Mouse (Mus musculus): ENCODE data around the gene H2-DMb2. TPM values are rescaled to one million over a fixed set of nuclear protein-coding genes. Genes with fewer than 3 reads are reported as not detected.
A peak's percentile ranks its signal among the peaks of the same experiment; 100 is the strongest.
"Not testable (repeated sequence)": the region's sequence is repeated elsewhere in the genome, so short reads cannot be mapped to it uniquely, and the experiment has no call there.

H2-DMb2 gene
- polyA plus RNA-seq, 3 experiments from 2014 or later: 9.2 to 14.4 (median 11.3) TPM

DNA sequence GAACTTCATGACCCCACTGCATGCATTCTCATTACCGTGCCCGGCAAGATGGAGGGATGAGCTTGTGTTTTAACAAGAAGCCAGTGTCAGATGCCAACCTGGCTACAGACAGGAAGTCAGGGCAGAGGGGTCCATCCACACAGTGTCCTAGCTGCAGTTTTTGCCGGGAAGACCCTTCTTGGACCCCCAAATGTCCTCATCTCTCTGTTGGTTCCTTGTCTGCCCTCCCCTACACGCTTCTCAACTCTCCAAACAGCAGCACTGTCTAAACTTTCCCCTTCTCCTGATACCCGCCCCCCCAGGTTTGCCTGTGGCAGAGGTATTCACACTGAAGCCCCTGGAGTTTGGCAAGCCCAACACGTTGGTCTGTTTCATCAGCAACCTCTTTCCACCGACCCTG, 5.5 kb upstream of the H2-DMb2 start:
- ATAC-seq: no peak

DNA sequence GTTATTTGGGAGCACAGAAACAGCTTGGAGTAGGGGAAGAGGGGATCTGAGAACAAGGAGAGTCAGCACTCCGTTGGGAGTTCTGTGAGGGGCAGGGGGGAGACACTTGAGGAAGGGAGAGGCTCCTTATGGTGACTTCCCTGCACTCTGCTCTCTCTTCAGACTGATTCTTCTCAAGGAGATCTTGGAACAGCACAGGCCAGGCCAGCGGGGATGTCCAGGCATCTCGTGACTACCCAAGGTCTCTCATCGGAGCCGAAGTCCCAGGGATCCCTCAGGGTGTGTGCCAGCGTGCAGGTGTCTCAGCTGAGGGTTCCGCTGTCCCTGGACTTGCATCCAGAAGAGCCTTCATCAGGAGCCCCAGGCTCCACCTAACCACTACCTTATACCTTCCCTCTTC, 4.5 kb upstream of the H2-DMb2 start:
- ATAC-seq: no peak

DNA sequence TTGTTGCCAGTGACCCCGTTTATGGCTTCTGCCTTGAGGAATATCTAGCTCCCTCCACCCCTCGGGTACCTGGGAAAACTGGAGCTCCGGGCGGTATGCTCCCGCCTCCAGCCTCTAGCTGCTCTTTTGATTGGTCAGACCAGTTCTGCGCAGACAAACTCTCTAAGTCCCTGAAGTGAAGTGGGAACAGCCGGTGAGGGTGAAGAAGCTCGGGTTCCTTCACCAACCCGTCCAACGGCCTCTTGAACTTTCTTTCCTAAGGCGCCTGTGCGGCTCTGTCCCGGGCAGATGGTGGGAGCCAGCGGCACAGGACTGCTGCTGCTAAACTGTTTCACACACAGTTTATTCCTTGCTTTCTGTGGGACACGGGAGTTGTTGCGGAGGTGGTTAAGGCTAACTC, 3.7 kb upstream of the H2-DMb2 start:
- ATAC-seq: no peak

DNA sequence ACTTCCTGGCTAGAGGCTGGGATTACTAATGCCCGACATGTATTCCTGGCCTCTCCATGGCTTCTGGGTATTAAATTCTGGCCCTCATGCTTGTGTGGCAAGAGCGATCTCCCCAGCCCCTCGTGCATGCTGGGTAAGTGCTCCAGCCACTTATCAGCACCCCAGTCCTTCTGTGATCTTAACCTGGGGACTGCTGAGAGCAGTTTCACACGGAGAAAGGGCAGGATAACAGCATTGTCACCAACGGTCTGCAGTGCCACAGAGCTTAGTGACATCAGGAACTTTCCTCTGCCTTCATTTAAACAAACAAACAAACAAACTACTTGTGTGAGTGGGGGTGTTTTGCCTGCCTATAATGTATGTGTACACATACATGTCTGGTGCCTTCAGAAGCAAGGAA, 2.9 kb upstream of the H2-DMb2 start:
- ATAC-seq: no peak

DNA sequence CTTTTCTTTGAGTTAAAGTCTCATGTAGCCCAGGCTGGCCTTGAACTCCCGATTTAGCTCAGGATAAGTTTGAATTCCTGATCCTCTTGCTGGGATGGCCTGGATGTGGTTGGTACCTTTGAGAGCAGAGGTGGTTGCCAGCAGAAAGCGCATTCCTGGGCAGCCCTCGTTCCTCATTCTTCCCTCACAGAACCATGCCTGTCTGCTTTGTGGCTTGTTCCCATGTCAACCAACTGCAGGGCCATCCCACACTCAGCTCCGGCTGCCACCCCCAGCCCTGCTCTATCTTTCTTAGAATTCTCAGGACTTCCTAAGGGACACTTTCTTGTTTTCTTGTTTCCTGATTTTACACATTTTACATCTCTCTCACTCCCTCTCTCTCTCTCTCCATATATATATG, 1.7 kb upstream of the H2-DMb2 start:
- no peak for ATAC-seq

DNA sequence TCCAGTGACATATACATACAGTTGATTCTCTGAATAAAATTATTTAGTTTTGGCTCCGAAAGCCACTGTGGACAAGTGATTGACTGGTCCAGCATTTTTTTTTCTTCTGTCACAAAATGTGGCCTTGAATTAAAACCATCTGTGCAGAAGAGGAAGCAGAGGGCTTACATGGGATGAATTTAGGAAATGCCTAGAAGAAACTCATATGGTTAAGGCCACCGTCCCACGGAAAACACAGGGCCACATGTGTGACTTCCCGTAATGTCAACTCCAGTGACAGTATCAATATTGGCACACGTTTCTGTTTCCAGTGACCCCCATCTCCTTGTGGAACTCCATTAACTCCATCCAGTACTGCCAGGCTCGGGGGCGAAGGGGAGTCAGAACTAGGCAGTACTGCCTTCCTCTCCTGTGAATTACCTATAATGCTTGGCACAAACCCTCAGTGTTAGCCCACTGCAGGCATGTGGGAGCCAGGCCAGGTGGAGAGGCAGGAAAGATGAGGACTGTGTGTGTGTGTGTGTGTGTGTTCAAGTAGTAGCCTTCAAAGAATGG, 574 bp upstream of the H2-DMb2 start:
- no peak for ATAC-seq

DNA sequence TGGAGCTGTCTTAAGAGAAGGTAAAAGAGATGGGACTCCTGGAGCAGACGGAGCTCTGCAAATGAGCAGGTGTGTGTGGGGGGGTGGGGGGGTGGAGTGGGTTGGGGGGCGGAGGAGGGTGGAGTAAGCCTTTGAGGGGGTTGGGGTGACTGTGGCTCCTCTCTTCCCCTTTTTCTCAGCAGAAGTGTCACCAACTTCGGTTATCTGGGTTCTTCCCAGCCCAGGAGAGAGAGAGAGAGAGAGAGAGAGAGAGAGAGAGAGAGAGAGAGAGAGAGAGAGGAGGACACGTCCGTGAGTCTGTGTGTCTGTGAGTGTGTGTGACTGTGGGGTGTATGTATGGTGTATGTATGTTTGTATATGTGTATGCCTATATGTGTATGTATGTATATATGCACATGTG, 354 bp downstream of the H2-DMb2 start:
- no peak for ATAC-seq

DNA sequence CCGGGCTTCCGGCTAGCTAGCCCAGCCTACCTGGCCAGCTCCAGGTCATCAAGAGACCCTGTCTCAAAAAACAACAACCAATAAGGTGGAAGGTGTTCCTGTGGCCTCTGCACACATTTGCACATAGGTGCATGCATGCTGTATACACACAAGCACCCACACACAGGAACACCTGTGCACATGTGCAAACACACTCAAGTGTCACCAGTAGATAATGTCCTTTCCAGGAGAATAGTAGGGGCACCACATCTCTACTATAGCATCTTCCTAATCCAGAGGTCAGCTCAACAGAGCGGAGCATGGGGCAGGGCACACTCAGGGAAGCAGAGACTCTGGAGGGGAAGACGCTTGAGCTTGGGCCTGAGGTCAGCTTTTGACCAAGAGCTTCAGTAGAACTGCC, 1.1 kb downstream of the H2-DMb2 start:
- not testable (repeated sequence) for ATAC-seq

DNA sequence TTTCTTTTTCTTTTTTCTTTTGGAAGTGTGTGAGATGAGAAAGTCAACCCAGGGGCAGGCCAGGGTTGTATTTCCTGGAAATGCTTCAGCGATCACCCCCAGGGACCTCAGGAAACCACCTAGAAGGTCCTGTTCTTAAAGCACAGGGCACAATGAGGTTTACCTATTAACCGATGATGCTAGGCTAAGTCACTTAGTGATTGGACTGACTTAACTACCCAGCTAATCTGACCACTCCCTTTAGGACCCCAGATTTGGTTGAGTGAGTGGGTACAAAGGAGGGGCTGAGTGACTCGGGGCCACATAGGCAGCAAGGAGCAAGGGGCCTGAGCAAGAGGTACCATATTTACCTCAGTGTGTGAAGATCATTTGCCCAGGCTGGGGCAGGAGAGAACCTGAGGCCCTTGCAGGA, 1.9 kb downstream of the H2-DMb2 start:
- peak; percentile 42 for ATAC-seq

DNA sequence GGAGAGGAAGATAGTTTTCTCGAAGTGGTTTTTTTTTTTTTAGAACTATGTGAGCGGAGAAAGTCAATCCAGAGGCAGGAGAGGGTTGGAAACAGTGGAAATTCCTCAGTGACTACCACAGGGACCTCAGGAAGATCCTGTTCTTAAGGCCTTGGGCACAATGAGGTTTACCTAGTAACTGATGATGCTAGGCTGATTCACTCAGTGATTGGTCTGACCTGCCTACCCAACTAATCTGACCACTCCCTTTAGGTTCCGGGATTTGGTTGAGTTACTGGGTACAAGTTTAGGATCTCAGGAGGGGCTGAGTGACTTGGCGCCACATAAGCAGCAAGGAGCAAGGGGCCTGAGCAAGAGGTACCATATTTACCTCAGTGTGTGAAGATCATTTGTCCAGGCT, 9.8 kb downstream of the H2-DMb2 start, which contains the start of gene H2-DMb1:
TSS of gene H2-DMb1 (plus strand) at position 150 of the 400 bp plus-strand sequence.
- ATAC-seq: peak; percentile 38

DNA sequence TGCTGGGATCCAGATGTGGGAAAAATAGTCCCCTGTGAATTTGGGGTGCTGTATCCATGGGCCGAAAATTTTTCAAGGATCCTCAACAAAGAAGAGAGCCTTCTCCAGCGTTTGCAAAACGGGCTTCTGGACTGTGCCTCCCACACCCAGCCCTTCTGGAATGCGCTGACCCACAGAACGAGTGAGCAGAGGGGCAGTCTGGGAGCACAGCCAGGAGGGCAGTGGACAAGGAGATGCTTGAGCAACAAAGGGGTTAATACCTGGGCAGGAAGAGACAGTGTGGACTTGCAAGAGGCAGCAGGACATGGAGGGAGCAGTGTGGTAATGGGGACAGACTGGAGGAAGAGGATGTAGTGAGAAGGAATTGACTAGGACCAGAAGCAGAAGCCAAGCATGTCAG, 12.4 kb downstream of the H2-DMb2 start:
- ATAC-seq: no peak

DNA sequence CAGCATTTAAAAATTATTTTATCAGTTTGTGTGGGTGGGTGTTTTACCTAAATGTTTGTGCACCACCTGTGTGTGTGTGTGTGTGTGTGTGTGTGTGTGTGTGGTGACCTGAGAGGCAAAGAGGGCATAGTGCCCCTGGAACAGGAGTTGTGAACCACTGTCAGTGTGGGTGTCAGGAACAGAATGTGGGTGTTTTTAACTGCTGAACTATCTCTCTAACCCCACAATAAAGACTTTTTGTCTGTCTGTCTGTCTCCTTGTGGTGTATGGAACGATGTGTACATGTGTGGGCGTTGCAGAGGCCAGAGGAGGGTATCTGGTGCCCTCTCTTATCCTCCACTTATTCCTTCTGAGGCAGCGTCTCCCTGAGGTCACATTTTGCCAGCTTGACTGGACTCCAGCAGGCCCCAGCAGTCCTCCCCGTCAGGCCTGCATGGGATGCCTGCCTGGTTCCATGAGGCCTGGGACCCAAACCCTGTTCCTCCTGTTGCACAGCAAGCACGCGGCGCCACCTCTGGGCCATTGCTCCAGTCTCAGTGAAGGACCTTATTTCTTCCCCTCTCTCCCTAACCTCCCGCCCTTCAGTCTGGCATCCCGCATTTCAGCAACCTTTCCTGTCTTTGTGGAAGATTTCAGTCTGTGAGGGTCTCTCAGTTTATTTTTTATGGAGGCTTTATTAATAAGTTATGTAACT, 21.2 kb downstream of the H2-DMb2 start:
- peak; percentile 66 for ATAC-seq

DNA sequence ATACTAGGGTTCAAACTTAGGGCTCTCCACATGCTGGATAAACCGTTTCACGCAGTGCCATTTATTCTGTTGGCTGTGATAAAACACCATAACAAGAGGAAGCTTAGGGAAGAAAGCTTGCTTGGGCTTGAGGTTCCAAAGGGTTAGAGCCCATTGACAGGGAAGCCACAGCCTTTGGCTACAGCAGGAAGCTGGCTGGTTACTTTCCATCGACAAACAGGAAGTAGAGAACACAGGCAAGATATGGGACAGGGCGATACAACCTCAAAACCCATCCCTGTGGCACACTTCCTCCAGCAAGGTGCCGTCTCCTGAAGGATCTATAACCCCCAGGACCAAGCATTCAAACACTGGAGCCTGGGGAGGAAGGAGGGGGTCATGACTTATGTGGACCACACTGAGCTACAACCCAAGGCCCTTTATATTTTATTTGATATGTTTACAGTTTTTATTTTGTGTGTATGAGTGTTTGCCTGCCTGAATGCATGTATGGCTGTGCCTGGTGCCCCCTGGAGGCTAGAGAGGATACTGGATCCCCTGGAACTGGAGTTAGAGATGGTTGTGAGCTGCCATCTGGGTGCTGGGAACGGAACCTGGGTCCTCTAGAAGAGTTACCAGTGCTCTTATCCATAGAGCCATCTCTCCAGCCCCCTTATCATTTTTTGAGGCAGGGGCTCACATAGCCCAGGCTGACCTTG, 22.1 kb downstream of the H2-DMb2 start:
- ATAC-seq: peak; percentile 52

DNA sequence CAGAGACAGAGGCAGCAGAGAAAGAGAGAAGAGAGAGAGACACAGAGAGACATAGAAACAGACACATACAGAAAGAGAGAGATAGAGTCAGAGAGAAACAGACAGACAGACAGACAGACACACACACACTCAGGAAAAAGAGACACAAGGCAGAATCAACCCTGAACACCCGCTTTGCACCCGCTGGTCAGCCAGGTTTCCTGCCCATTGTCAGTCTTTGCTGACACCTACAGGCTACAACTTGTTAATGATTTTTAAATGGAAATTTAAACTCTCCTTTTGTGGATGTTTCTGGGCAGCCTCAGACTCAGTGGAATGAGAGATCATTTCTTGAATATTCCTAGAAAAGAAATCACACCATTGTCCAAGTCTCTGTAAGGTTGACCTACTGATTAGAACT, 26.2 kb downstream of the H2-DMb2 start:
- ATAC-seq: no peak

DNA sequence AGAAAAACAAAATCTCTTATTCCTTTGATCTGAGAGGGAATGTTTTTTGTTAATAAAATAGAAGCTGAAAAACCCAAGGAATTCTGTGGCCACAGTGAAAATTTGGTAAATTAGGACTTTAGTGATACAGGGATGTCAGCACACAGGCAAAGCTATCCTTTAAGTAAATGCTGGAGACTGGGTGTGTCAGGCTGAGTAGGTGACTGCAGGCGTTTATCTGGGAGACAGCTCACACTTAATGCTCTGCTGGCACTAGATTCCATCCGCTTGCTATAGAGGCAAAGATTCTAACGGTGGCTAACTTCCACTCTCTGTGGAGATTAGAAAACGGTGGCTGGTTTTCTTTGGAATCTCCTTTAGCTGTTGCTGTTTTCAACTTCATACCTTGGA, 27.4 kb downstream of the H2-DMb2 start:
- ATAC-seq: peak; percentile 14

DNA sequence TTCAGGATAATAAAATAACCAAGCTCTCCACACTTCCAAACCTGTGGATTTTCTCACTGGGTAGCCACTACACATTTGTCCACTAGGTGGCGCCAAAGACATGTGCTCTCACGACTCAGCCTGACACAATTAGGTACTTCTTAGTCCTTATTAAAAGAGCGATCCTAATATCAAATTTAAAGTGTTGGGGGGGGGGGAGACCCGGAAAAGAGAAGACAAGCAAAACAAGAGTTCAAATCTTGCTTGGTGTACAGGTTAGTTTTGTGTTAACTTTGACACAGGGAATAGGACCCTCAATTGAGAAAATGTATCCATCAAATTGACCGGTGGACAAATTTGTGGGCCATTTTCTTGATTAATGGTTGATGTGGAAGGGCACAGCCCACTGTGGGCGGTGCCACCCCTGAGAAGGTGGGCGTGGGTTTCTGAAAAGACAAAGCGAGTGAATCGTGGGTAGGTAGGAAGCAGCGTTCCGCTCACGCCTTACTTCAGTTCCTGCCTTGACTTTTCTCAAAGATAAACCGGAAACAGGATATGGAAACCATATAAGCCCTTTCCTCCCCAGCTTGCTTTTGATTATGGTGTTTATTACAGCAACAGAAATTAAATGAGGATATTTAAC, 27.9 kb downstream of the H2-DMb2 start:
- peak; percentile 95 for ATAC-seq

DNA sequence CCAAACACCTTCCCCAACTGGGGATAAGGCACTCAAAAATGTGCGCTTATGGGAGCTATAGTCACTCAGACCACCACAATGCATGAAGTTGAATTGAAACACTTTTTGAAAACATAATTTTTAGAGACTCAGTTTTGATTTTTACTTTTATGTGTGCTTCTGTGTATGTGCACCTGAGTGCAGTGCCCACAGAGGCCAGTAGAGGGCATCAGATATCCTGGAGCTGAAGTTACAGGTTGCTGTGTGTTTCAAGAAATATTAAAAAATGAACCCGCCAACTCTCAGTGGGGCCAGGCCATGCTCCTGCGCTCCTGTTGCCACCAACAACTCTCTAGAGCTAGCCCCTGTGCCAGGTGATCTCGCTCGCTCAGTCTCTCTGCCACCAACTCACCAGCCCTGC, 29.4 kb downstream of the H2-DMb2 start:
- no peak for ATAC-seq

DNA sequence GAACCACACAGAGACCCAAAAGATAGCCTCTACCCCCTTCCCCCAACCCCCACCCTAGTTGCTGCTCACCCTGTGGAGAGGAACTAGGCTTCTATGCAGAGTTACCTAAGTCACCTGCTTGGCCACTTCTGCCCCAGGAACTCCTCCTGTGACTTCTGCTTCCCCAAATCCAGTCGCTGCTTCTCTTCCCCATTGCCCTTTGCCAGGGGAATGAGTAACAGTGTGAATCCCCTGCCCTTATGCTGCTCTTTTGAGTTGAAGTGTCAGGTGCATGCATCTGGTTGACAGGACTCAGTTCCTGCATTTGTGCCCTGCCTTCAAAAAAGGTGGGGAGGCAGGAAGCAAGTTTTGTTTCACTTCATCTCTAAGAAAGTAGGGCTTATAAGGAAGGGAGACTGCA, 31.0 kb downstream of the H2-DMb2 start:
- ATAC-seq: no peak

DNA sequence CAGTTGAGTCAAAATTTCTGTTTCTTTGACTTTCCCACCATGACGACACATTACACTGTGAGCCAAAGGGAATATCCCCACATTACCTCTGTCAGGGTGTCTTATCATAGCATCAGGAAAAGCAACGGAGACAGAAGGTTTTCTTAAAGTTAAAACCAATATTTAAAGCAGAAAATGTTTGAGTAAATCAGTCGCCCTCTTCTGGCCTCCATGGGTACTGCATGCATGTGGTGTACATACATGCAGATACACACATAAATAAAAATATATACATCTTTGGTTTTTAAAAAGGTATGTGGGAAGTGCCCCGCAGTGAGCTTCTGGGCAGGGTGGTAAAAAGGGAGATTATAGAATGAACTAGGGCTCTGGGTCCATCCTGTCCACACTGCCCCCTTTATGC, 34.1 kb downstream of the H2-DMb2 start:
- ATAC-seq: no peak

DNA sequence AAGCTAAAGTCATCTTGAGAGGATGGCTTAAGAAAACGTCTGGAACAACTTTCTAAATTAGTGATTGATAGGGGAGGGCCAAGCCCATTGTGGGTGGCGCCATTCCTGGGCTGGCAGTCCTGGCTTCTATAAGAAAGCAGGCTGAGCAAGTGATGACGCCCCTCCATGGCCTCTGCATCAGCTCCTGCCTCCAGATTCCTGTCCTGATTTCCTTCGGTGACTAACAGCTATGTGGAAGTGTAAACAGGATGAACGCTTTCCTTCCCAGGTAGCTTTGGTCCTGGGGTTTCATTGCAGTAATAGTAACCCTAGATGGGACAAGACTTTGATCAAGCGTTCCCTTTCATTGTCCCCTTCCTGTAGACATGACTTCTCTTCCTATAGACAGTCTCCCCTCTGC, 35.9 kb downstream of the H2-DMb2 start:
- no peak for ATAC-seq

DNA sequence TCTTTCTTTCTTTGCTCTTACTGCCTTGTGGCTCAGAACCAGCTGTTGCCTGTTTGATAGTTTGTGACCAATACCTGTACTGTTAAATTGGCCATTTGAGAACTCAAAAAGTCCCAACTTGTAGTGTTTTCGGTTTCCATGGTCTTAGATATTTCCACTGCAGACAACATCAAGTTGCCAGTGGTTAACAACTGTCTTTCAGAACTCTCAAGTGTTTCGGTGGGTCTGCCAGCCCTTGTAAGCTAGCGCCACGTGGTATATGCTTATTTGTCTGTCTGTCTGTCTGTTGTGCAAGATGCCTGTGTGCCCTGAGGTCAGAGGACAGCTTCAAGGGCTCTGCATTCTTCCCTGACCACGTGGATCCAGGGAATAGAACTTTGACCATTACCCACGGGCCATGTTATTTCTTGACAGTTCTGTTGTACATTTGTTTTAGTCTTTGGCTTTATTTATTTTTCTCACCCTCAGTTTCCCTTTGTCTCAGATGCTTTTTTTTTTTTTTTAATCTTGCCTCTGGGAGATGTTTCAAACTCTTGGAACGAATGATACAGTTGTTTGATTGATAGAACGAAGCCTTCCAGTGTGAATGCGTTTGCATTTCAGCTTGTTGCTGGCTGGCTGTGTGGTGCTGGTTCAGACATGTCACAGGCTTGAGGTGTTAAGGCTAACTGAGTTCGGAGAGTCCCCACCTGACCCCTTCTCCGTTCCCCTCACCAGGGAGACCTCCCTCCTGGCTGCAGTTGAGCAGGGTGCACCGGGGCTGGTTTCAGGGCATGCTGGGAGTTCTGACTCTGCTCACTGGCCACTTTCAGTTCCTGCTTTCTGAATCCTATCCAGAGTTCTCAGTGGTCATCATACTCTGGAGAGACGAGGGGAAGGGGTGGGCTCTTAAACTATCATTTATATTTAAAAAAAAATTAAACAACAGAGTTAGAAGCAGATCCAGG, 37.1 kb downstream of the H2-DMb2 start:
- ATAC-seq: no peak

DNA sequence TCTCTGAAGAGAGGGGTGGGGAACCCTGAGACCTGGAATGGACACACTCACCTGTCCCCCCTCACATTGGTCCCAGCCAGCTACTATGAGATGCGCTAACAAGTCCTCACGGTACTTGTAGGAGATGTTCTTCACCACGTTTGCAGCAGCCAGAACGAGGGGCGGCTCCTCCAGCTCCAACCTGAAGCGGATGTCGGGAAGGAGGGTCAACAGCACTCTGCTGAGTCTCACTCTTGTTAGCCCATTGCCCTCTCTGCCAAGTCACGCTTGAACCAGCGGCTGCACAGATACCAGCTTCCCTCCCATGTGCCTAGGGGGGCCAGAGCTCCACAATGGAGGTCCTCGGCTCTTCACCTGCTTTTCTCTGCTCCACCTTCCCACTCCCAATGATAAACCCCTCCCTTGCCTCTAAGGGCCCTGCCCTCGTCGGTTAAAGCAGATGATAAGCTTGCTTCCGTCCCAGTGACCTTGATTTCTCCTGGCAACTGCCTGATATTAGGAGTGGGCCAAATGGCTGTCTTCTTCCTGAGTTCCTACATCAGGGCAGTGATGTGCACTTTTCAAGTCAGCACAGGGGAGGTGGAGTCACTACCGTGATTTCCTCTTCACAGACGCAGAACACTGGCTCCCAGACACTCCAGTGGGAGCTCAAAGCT, 40.6 kb downstream of the H2-DMb2 start:
- ATAC-seq: no peak

Data from inflammation-experienced regulatory T-cells, adult 6 months (primary cell).